Mouse (Mus musculus) neutrophil, adult 5-6 weeks (primary cell): ENCODE data around the gene St3gal4. TPM values are rescaled to one million over a fixed set of nuclear protein-coding genes. Genes with fewer than 3 reads are reported as not detected.

ENCODE experiments used
- ATAC-seq: fragments of 151-379, 151-347 bp; 2 replicates; pipeline ENCODE4 v1.8.0; 2017; ENCODE audit warnings: mild to moderate bottlenecking, moderate TSS enrichment; ENCODE audit not compliant: insufficient number of reproducible peaks, poor library complexity, low FRiP score, severe bottlenecking; ENCODE audit errors: extremely low read depth
- total RNA-seq: library from RNA; stranded (forward); fragments of 200-1000 nt; gene quantifications from 2 replicates; pipeline ENCODE4 v1.2.3, GENCODE M21; 2017

St3gal4 gene
- total RNA-seq, 1 experiment from 2014 or later: 78.0 TPM

GRCm38 (mm10) chr9:35110567-35110966 is 8.5 kb downstream of the St3gal4 start:
- ATAC-seq: no peak

DNA sequence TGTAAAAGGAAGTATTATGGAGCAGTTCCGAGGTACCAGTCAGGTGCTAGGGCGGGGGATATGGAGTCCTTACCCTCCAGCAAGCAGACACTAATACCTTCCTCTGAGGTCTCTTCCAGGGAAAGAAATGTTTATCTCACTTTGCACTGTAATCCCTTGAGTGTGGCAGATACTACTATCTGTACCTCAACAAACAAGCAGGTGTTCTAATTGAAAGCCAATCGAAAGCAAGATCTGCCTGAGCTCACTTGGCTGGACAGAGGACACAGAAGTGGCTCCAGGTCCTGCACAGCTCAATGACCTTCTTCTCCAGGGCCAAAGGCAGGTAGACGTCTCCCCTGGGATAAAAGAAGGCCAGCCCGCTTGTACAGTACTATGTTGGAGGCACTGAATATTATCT is 9.0 kb downstream of the St3gal4 start:
- no peak for ATAC-seq

- ATAC-seq: no peak
These were observed 10.2 kb downstream of the St3gal4 start for GRCm38 (mm10) chr9:35108916-35109315.

DNA sequence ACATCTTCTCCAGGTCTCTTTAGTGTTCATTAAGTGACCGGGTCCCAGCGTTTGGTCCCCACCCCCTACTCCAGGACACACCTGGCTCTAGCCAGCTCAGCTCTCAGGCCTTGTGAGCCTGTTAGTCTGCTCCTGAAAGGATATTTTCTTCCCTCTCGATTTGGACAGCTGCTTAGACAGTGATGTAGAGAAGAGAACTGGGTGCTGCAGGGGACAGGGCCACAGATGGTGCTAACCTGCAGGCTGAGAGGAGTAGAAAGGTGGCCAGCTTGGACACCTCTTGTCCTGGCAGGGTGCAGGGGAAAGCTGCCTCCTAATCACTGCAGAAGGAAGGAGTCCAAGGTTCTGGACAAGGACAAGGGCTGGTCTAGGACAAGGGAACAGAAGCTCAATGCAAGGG is 11.0 kb downstream of the St3gal4 start:
- ATAC-seq: no peak

DNA sequence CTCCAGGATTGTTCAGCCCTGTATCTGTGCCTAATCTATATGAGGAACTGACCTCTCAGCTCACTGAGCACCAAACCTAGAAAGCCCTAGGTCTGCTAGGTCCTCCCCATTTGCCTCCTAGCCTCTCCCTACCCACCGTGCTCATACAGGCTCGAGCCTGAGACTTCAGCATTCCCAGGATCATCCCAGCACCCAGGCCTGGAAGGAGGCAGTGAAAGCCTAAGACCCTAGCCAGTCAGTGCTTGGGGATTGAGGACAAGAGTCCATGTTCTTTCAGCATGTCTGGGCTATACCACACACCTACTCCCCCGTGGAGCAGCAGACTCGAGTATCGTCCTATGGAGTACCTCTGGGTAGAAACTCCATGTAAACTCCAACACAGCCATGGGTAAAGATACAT is 11.7 kb downstream of the St3gal4 start:
- ATAC-seq: no peak

- no peak for ATAC-seq
These were observed 12.9 kb downstream of the St3gal4 start for GRCm38 (mm10) chr9:35105884-35106880.

DNA sequence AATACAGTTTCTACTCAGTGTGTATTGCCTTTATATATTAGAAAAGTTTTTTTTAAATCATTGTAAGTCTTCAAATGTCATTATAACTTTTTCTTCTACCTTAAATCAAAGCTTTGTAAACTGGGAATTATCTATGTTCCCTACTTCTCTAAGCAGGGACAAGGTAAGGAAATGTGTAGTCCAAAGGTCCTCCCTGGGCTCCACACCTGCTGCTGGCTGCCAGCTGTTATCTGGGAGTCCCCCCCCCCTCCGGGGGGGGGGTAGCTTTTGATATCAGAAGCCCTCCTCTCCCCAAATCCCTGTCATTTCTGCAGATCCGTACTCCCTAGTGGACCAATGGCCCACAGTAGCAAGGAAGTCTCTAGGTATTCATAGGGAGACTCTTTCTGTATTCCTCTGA is 13.6 kb downstream of the St3gal4 start:
- ATAC-seq: no peak

- ATAC-seq: no peak
These were observed 14.4 kb downstream of the St3gal4 start for GRCm38 (mm10) chr9:35104711-35105110.

- ATAC-seq: no peak
These were observed 20.3 kb downstream of the St3gal4 start for GRCm38 (mm10) chr9:35098762-35099161.

- ATAC-seq: no peak
These were observed 21.2 kb downstream of the St3gal4 start for GRCm38 (mm10) chr9:35097901-35098300.

- no peak for ATAC-seq
These were observed 23.3 kb downstream of the St3gal4 start for GRCm38 (mm10) chr9:35095726-35096125.

- ATAC-seq: no peak
These were observed 25.7 kb downstream of the St3gal4 start for GRCm38 (mm10) chr9:35093350-35093749.

GRCm38 (mm10) chr9:35092904-35093303 is 26.2 kb downstream of the St3gal4 start:
- ATAC-seq: no peak

DNA sequence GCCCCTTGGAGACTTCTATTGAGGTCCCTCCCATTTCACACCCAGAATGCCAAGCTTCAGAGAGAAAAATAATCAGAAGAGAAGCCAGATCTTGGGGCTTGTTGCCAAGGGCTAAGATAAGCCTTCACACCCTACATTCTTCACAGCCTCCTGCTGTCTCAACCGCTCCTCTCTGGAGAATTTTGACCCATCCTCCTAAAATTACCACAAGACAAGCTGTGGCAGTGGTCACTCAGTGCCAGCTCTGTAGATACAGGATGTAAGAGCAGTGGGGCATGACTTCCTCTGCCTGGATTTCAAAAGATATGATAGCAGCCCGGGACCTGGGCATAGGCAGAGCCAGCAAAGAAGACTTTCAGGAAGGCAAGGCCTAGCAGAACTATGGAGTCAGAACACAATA is 57.6 kb downstream of the St3gal4 start:
- ATAC-seq: no peak

- peak; percentile 58; the same call in 1 of the 2 replicates for ATAC-seq
These were observed 59.2 kb downstream of the St3gal4 start for GRCm38 (mm10) chr9:35059881-35060280.

DNA sequence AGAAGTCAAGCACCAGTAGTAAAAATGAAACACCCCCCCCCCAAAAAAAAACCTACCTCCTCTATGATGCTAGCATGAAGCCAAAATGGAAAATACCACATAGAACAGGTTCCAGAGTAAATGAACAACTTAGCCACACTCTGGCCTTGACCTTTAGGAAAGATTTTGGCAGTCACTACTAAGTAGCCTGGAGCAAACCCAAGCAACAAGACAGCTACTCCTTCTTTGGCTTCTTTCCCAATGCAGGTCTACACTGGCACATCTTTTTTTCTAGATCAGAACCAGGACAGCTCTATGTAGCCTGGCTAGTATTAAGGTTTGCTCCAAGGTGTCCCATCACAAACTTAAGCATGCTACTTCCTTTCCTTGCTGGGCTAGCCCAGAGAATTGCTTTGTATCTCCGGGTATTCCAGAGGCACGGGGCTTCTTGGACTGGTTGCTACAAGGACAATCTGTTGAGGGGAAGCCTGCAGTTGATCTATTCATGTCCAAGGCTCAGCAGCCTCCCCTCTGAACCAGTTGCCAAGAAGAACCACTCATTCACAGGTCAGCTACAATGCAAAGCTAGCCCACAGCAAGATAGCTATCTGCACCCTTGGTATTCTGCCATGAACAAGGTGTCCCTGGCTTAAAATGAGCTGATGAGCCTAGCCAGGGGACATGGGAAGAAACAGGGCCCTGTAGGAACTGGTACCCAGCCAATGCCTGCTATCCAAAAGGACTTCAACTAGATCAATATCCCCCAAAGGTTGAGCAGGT is 60.3 kb downstream of the St3gal4 start:
- ATAC-seq: no peak

DNA sequence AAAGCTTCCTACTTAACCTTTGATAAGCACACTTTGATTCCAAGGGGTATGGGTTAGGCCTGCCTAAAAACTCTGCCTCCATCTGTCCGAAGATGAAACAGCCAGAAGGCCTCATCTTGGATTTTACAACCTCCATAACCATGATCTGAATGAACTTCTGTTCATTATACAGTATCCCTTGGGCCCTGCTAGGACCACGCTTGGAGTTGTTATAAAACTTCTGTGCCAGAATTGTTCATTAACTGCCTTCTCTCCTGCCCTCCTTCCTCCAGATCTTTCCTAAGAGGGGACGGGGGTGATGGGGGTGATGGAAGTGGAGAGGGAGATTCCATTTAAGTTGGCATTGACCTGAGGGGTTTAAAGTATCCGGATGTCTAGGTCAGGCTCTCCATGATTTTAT is 60.9 kb downstream of the St3gal4 start:
- ATAC-seq: no peak

DNA sequence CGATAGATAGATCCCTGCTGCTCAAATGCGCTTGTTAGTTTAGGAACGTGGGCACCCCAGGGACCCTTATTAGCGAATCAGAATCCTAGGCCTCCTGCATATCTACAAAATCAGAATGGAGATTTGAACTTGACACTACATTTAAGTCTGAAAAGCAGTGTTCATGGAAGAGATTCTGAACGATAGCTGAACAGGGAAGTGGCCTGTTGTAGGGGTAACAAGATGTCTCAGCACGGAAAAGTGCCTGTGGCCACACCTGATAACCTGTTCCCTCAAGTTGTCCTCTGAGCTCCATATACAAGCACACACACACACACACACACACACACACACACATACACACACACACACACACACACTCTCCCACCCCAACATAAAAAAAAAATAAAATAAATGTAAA is 61.4 kb downstream of the St3gal4 start:
- ATAC-seq: no peak

- ATAC-seq: peak; percentile 48; the same call in 1 of the 2 replicates
These were observed 62.5 kb downstream of the St3gal4 start for GRCm38 (mm10) chr9:35056611-35057010.
